Mouse (Mus musculus): Measurements from ENCODE around the gene Phospho1.

- TF ChIP-seq CTCF (IDR thresholded peaks at IDR 0.05; ENCODE audit: extremely low read depth, insufficient read depth, insufficient read length, insufficient replicate concordance) (no peak), POLR2A (IDR thresholded peaks at IDR 0.05; ENCODE audit: low read depth, low read length) (no peak)
Measured at GRCm38 (mm10) chr11:95827168-95827447, 2.8 kb downstream of the Phospho1 start.

All from spleen, adult 2 months (tissue).